Mouse (Mus musculus) stomach, postnatal 0 days (tissue): ENCODE measurements around the gene Gm10190. TPM values are rescaled to one million over a fixed set of nuclear protein-coding genes. Genes with fewer than 3 reads are reported as not detected.

Source experiments
- ATAC-seq: fragments of 200-750 bp; cut with Nextera tagmentation; 2 replicates; pipeline ENCODE4 v1.8.0; 2017; ENCODE audit not compliant: low FRiP score, low TSS enrichment
- DNase-seq: peaks from one replicate; pipeline ENCODE4 v3.0.0-alpha.2; 2016; ENCODE audit warnings: low spot score
- H3K27ac ChIP-seq: fragments of 300-500 bp; sonication (generic); replicated peaks from 2 replicates; pipeline ENCODE4 v1.5.1; 2014; ENCODE audit warnings: mild to moderate bottlenecking, control low read depth
- H3K27me3 ChIP-seq: fragments of 300-500 bp; sonication (generic); 2 replicates; pipeline ENCODE4 v1.6.1; 2014; ENCODE audit warnings: low read length; ENCODE audit not compliant: control insufficient read depth, insufficient read depth
- H3K36me3 ChIP-seq: fragments of 300-500 bp; sonication (generic); 2 replicates; pipeline ENCODE4 v1.6.1; 2014; ENCODE audit warnings: low read length, mixed read lengths; ENCODE audit not compliant: control insufficient read depth, insufficient read depth
- H3K4me1 ChIP-seq: fragments of 300-500 bp; sonication (generic); replicated peaks from 2 replicates; pipeline ENCODE4 v1.6.1; 2014; ENCODE audit warnings: antibody characterized with exemption; ENCODE audit not compliant: control insufficient read depth, insufficient read depth
- H3K4me2 ChIP-seq: fragments of 300-500 bp; sonication (generic); replicated peaks from 2 replicates; pipeline ENCODE4 v1.6.1; 2014; ENCODE audit warnings: low read depth, mild to moderate bottlenecking, control low read depth, moderate library complexity
- H3K4me3 ChIP-seq: fragments of 300-500 bp; sonication (generic); 2 replicates; pipeline ENCODE4 v1.5.1; 2014; ENCODE audit warnings: low read depth, low read length, control low read depth
- H3K9ac ChIP-seq: fragments of 300-500 bp; sonication (generic); 2 replicates; pipeline ENCODE4 v1.6.1; 2014; ENCODE audit warnings: mild to moderate bottlenecking, low read length, control low read depth, mixed read lengths
- H3K9me3 ChIP-seq: fragments of 300-500 bp; sonication (generic); 2 replicates; pipeline ENCODE4 v1.6.1; 2016; ENCODE audit warnings: low read length; ENCODE audit not compliant: control insufficient read depth
- CTCF ChIP-seq: IDR thresholded peaks from 2 replicates; pipeline ENCODE4 v1.5.1; 2016; ENCODE audit warnings: antibody characterized with exemption, low read depth, mild to moderate bottlenecking, moderate library complexity
- EP300 ChIP-seq: optimal IDR thresholded peaks from 2 replicates; pipeline ENCODE3; 2016; ENCODE audit warnings: antibody characterized with exemption
- WGBS: fragments of 180-500 bp; shearing (Covaris S2); extraction: QIAGEN DNeasy Blood & Tissue Kit; methylation state at CpG from one replicate; pipeline ENCODE4 v1.1.7; 2014; 5-methylcytosine and 5-hydroxymethylcytosine counted together
- polyA plus RNA-seq: library from polyadenylated mRNA; unstranded; fragments of >200 nt; fragmentation: Nextera tagmentation; extraction: Ambion mirVana; gene quantifications from 2 replicates; pipeline ENCODE4 v1.2.1, GENCODE M21; 2015

The Gm10190 gene
- polyA plus RNA-seq, 1 experiment from 2014 or later, result 1.7 TPM

GRCm38 (mm10) chr17:80367276-80367675, 6.1 kb downstream of the Gm10190 start:
- DNase-seq (no peak), ATAC-seq (no peak)
- no peaks in the 10 kb centered on the region for H3K36me3 ChIP-seq
- no peaks in the 10 kb centered on the region for H3K9me3 ChIP-seq
- no peak overlapping the region for H3K27ac ChIP-seq
- no peak overlapping the region for H3K9ac ChIP-seq
- 86% methylated on average over 5 of the region's 5 CpGs for WGBS
- H3K4me1 ChIP-seq, result no peaks in the 10 kb centered on the region
- H3K27me3 ChIP-seq, result no peaks in the 10 kb centered on the region
- TF ChIP-seq EP300 (no peak), CTCF (no peak)
- H3K4me2 ChIP-seq, result no peak overlapping the region
- no peak overlapping the region for H3K4me3 ChIP-seq

- WGBS, result 70% methylated on average over 8 of the region's 8 CpGs
- ATAC-seq (no peak), DNase-seq (no peak)
- no peak overlapping the region for H3K27ac ChIP-seq
- H3K9me3 ChIP-seq, result no peaks in the 10 kb centered on the region
- H3K4me3 ChIP-seq, result no peak overlapping the region
- TF ChIP-seq EP300, result no peak
- TF ChIP-seq CTCF, result no peak
- H3K27me3 ChIP-seq, result no peaks in the 10 kb centered on the region
- no peaks in the 10 kb centered on the region for H3K36me3 ChIP-seq
- no peaks in the 10 kb centered on the region for H3K4me1 ChIP-seq
- H3K9ac ChIP-seq, result no peak overlapping the region
- H3K4me2 ChIP-seq, result no peak overlapping the region
Measured at GRCm38 (mm10) chr17:80360245-80360644, 13.1 kb downstream of the Gm10190 start.

- H3K4me1 ChIP-seq, result no peaks in the 10 kb centered on the region
- ATAC-seq (no peak), DNase-seq (no peak)
- H3K4me2 ChIP-seq, result no peak overlapping the region
- no peaks in the 10 kb centered on the region for H3K9me3 ChIP-seq
- H3K27ac ChIP-seq, result no peak overlapping the region
- H3K27me3 ChIP-seq, result no peaks in the 10 kb centered on the region
- 32% methylated on average over 6 of the region's 6 CpGs for WGBS
- no peak overlapping the region for H3K4me3 ChIP-seq
- no peak overlapping the region for H3K9ac ChIP-seq
- no peaks in the 10 kb centered on the region for H3K36me3 ChIP-seq
- TF ChIP-seq EP300 (no peak), CTCF (no peak)
Measured at GRCm38 (mm10) chr17:80347234-80347633, 26.1 kb downstream of the Gm10190 start.

- DNase-seq, result no peak
- no peaks in the 10 kb centered on the region for H3K27me3 ChIP-seq
- H3K9ac ChIP-seq, result no peak overlapping the region
- no peaks in the 10 kb centered on the region for H3K36me3 ChIP-seq
- ATAC-seq, result no peak
- 57% methylated on average over 11 of the region's 11 CpGs for WGBS
- no peaks in the 10 kb centered on the region for H3K9me3 ChIP-seq
- H3K4me1 ChIP-seq, result no peaks in the 10 kb centered on the region
- no peak overlapping the region for H3K4me2 ChIP-seq
- no peak overlapping the region for H3K27ac ChIP-seq
- TF ChIP-seq EP300 (no peak), CTCF (no peak)
- no peak overlapping the region for H3K4me3 ChIP-seq
Measured at GRCm38 (mm10) chr17:80346591-80347125, 26.7 kb downstream of the Gm10190 start.

GRCm38 (mm10) chr17:80345277-80345676, 28.1 kb downstream of the Gm10190 start:
- Histone ChIP-seq H3K4me2 (no peak overlapping the region), H3K9me3 (no peaks in the 10 kb centered on the region), H3K27me3 (no peaks in the 10 kb centered on the region), H3K4me1 (no peaks in the 10 kb centered on the region), H3K9ac (no peak overlapping the region), H3K4me3 (no peak overlapping the region), H3K36me3 (no peaks in the 10 kb centered on the region), H3K27ac (no peak overlapping the region)
- WGBS, result 73% methylated on average over 4 of the region's 4 CpGs
- ATAC-seq (no peak), DNase-seq (no peak)
- no peak for TF ChIP-seq EP300
- TF ChIP-seq CTCF, result peak; percentile 63

GRCm38 (mm10) chr17:80332386-80332785, 41.0 kb downstream of the Gm10190 start:
- 47% methylated on average over 2 of the region's 2 CpGs for WGBS
- ATAC-seq (no peak), DNase-seq (no peak)
- no peaks in the 10 kb centered on the region for H3K36me3 ChIP-seq
- no peaks in the 10 kb centered on the region for H3K27me3 ChIP-seq
- H3K4me1 ChIP-seq, result no peaks in the 10 kb centered on the region
- no peaks in the 10 kb centered on the region for H3K9me3 ChIP-seq
- no peak overlapping the region for H3K9ac ChIP-seq
- H3K27ac ChIP-seq, result no peak overlapping the region
- H3K4me3 ChIP-seq, result no peak overlapping the region
- H3K4me2 ChIP-seq, result no peak overlapping the region
- TF ChIP-seq CTCF, result peak; percentile 65
- TF ChIP-seq EP300, result no peak
